Mouse (Mus musculus) liver, adult 2 months (tissue): ENCODE measurements at regions not wholly inside any gene's neighbourhood (a gene's known extent, or its start where the extent isn't known, plus 50 kb on each side); places are given as distances from the start of the nearest gene placed in this dataset.
"Not testable (repeated sequence)": the region's sequence is repeated elsewhere in the genome, so short reads cannot be mapped to it uniquely, and the experiment has no call there.

Experiments
- CTCF ChIP-seq: fragments of 200-500 bp; IDR thresholded peaks from 2 replicates; pipeline ENCODE4 v1.5.1; 2011; ENCODE audit warnings: low read depth, low read length, control low read depth
- POLR2A ChIP-seq: fragments of 200-500 bp; IDR thresholded peaks from 2 replicates; pipeline ENCODE4 v1.6.1; 2011; ENCODE audit warnings: low read length, control low read depth; ENCODE audit not compliant: insufficient read depth; ENCODE audit errors: extremely low read depth

- TF ChIP-seq CTCF, POLR2A: not testable (repeated sequence)
Measured at GRCm38 (mm10) chr3:8123641-8124040, 1486.2 kb downstream of the Zfp704 start.
